Mouse (Mus musculus) heart, adult 10 weeks (tissue): Measurements from ENCODE around the gene Atad1. TPM values are rescaled to one million over a fixed set of nuclear protein-coding genes. Genes with fewer than 3 reads are reported as not detected.

Experiments used
- polyA plus RNA-seq: library from polyadenylated mRNA; stranded (reverse); fragments of 350-450 nt; fragmentation: Illumina TruSeq; extraction: RNeasy Lipid Tissue Mini Kit (QIAGEN cat#74804); gene quantifications from one replicate; pipeline ENCODE4 v1.2.3, GENCODE M21; 2014; ENCODE audit warnings: low read depth, low replicate concordance

Gene Atad1
- polyA plus RNA-seq: 85.6 TPM

GRCm38 (mm10) chr19:32739686-32740085 is at the start of gene Atad1:
Gene Atad1 (minus strand): TSS chr19:32739786.

GRCm38 (mm10) chr19:32756900-32757725 is 17.5 kb upstream of the Atad1 start, which contains the start of gene Pten:
Gene Pten (plus strand): TSS chr19:32757497.

Other genes starting within 250 kb of the Atad1 start
- gene Papss2, start 144.0 kb downstream of the Atad1 start, polyA plus RNA-seq: 9.9 TPM
- gene Pten, start 17.7 kb upstream of the Atad1 start, polyA plus RNA-seq: 26.8 TPM